Mouse (Mus musculus): ENCODE data around the gene Kcnh2.
"Not testable (repeated sequence)": the region's sequence is repeated elsewhere in the genome, so short reads cannot be mapped to it uniquely, and the experiment has no call there.

The Kcnh2 gene

DNA sequence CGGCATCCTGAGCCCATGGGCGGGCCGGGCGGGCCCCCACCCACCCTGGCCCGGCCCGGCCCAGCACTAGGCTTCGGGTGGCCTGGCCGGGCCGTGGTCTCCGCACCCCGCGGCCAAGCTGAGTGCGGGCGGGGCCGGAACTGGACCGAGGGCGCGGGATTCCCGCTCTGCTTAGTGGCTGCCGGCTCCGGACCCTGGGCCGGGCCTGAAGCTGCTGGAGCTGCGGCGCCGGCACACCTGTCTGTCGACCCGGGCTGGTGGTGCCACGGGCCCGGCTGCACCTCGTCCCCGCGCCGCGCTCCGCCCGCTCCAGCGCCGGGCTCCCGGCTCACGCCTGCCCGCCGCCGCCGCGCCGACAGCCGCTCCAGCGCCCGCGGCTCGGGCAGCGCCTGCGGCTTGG, at the start of gene Kcnh2:
Gene Kcnh2 (minus strand): TSS at position 327 of the 400 bp plus-strand sequence.
- no peak for DNase-seq (ENCODE audit: low spot score in 2 of 2)

DNA sequence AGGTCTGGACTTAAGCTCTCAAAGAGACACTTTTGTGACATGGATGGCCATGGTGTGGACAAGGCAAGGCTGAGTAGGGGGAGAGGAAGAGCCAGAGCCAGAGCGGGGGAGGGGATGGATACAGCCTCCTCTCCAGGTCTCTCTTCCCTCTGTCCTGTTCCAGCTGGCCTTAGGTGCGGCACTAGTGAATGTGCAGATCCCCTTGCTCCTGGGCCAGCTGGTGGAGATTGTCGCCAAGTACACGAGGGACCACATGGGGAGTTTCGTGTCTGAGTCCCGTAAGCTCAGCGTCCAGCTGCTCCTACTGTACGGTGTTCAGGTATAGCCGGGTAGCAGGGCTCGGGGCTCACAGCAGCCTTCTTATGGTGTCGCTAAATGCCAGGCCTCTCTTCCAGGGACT, 49.0 kb upstream of the Kcnh2 start:
- no peak for DNase-seq (ENCODE audit: low spot score in 2 of 2)

DNA sequence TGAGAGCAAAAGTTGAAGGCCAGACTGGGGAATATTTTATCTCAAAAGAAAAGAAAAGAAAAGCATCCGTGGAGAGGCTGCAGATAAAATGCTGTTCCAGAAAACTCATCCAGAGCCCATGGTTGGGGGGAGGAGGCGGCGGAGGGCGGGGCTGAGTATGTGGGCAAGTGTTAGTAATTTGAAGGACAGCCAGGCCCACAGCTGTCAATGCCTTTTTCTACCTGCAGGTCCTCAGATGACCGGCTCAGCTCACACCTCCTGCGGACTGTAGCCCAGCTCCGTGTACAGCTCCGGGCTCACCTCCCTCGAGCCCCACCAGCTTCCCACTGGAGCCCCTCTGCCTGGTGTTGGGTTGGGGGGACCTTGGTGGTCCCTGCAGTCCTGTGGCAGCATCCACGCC, 48.3 kb upstream of the Kcnh2 start:
- DNase-seq (ENCODE audit: low spot score in 2 of 2) = no peak

DNA sequence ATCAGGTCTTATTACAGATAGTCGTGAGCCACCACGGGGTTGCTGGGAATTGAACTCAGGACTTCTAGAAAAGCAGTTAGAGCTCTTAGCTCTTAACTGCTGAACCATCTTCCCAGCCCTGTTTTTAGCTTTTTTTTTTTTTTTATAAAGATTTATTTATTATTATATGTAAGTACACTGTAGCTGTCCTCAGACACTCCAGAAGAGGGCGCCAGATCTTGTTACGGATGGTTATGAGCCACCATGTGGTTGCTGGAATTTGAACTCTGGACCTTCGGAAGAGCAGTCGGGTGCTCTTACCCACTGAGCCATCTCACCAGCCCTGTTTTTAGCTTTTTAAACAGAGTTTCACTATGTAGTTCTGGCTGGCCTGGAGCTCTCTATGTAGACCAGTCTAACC, 44.9 kb upstream of the Kcnh2 start:
- DNase-seq (ENCODE audit: low spot score in 2 of 2) = not testable (repeated sequence)

DNA sequence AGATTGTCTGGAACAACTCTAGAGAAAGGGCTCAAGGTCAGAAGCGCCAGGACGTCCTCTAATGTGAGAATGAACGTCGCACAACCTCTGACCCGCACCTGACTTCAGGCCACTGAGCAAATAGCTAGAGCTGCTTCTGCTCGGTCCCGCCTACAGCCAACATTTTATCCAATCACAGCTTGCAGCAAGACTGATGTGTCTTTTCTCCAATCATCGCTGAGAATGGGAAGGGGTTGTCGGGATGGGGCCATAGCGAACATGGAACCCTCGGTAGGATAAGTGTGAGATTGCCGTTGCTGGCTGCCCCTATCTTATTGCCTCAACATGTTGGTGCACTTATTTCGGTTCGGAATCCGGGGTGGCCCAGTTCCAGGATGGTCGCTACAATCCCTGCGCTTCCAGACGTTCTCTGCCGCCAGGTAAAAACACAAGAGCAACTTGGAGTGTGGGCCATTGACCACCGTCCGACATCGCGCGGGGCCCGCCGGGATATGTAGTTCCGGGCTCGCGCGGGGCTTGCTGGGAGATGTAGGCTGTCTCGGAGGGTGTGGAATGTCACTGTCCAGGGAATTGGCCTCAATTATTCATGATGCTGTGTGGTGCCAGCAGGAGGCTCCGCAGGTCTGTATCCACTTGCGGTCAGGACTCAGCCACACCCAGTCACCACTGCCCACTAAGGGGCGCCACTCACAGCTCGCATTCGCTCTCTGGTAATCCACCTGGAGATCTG, 42.9 kb upstream of the Kcnh2 start:
- DNase-seq (ENCODE audit: low spot score in 2 of 2) = peak; percentile 95 to 98

DNA sequence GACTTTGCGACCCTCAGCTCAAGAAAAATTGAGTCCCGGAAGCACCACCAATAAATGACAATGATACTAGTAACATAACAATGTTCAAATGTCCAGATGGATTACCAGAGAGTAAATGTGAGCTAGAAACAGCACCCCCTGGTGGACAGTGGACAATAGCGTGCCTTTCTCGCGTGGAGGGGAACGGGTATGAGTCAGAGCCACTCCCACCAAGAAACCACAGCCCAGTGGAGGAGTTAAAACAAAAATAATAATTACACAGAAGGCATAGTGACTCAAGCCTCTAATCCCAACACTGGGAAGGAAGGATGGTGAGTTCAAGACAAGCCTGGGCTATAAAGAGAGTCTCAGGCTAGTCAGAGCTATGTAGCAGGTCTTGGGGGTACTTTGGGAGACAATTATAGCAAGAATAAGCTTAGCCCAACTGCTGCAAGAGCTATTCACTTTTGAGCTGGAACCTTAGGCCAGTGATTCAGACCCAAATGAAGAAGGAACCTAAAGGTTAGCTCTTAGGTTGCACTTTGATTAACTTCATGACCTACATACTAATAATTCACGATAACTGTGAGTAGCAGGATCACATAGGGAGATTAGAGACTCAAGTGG, 42.1 kb upstream of the Kcnh2 start, which contains the start of gene Abcb8:
Gene Abcb8 (plus strand): TSS at position 272 of the 606 bp plus-strand sequence.
- peak; percentile 85 to 90 for DNase-seq (ENCODE audit: low spot score in 2 of 2)

DNA sequence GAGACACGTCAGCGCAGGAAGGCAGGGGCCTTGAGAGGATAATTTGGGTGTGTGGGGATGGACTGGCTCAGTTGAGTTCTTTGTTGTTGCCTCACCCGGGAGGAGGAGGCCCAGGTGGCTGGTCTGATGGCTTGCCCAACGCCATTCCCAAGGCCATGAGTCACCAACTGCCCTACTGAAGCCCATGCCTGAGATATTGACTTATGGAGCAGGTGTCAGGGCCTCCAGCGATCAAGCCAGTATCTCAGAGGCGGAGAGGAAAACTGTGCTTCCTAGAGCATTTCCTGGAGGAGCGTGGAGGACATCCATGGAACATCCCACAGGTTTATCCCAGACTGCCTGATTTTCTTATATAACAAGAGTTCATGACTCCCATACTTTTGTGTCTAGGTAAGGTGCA, 41.3 kb upstream of the Kcnh2 start:
- no peak for DNase-seq (ENCODE audit: low spot score in 2 of 2)

DNA sequence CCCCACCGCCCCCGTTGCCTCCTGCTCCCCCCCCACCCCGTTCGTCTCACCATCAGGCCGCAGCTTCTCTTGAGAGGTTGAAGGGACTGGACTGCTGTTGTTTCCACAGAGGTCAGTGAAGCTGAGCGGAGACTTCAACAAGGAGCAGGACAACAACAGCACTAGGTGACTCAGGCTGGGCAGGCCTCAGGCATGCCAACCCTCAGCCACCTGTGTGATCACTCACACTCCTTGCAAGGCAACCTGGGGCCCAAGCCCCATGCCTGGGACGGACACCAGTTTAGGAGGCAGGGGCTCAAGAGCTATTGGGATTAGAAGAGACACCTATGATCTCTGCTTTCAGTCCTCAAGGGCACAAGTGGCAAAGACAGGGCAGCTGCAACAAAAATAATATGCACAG, 40.5 kb upstream of the Kcnh2 start, which contains the start of gene Atg9b:
Gene Atg9b (minus strand): TSS at position 280 of the 400 bp plus-strand sequence.
- DNase-seq (ENCODE audit: low spot score in 2 of 2) = no peak

DNA sequence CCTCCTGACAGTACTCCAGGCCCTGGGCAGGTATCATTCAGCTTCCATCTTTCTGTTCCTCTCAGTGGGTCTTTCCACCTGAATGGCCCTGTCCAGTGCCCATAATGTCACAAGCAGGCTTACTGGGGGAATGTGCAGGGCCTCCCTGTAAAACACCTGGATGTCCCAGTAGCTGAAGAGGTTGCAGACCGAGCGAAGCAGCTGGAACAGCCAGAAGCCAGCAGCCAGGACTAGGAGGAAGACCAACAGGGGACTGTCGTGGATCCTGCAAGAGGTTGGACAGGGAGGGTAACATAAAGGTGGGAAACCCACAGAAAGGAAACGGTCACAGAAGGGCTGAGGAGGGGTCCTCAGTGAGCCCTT, 38.2 kb upstream of the Kcnh2 start:
- DNase-seq (ENCODE audit: low spot score in 2 of 2) = no peak

DNA sequence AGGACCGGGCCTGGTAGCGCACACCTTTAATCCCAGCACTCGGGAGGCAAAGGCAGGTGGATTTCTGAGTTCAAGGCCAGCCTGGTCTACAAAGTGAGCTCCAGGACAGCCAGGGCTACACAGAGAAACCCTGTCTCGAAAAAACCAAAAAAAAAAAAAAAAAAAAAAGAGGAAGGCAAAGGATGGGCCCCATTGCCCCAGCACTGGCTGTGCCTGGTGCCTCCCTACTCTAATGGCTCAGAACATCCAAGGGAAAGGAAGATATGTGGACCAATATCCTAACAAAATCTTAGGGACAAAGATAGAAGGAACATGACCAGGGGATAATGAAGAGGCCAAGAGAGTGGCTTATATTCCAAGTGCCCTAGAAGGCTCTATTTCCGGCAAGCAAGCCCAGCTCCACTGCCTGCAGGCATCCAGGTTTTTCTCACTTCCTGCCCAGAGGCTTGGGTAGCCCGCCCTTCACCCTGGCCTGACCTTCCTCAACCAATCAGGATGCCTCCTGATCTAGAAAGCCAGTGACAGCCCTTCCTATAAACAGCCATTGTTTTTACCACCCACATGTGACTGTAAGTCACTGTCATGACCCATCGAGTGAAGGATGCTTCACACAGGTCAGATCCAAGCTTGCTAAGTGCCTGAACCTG, 37.7 kb upstream of the Kcnh2 start:
- DNase-seq (ENCODE audit: low spot score in 2 of 2) = no peak

DNA sequence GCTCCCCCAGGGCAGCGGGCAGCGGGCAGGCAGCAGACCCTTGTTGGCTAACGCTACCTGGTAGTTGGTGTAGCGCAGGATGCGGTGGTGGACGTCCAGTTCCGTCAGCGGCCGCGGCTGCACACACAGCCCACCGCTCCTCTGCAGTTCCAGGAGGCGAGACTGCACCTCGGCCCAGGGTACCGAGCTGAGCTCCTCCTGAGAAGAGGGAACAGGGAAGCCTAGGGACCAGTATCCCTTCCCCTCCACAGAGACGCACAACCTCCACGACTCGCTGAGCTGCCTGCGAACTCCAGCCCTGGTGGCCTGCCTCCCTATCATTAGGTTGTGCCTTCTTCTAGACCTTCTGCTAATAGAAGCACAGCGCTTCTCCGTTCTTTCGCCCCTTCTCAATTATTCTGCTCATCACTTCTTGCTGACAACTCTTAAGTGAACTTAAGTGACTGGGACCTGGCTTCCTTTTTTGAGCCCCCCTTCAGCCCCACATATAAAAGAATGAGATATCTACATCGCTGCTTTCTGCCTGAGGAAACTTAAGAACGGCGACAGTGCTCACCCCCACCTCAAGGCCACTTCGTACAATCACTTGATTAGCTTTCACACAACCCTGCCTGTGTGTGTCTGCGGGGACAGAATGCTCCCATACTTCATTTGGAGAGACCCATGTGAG, 37.0 kb upstream of the Kcnh2 start:
- DNase-seq (ENCODE audit: low spot score in 2 of 2) = no peak

DNA sequence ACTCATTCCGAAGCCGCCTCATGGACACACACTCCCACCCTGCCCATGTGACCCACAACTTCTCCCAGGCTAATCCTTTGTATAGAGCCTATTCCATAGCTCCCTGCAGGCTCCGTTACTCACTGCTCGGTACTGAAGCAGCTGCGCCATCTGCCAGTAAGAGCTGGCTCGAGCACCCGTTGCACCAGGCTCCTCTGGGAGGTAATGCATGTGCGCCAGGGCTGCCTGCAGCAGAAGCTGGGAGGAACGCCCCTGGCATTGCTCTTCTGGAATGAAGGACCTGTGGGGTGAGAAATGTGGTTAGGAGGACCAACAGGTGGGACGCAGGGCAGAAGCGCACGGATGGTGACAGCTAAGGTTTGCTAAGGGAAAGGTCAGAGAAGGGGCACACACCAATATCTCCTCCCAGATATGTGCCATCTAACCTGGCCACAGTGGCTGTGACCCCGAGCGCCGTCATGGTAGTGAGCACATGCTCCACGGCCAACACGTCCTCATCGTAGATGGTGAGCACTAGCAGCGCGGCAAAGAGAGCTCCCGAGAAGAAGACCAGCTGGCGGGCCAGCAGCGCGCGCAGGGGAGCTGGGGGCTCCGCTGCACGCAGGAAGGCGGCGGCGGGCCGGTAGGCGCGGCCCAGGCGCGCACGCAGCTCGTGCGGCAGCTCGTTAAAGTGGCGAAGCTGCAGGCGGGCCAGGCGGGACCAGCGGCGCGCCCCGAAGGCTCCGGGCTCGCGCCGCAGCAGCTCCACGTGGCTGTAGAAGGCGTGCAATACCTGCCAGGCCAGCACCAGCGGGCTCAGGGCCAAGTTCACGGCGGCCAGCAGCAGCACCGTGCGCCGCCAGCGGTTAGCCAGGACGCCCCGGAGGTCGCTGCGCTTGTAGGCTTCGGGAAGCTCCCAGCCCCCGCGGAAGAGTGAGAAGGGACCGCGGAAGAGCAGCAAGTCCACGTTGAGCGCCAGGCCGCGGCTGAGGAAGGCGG, 36.1 kb upstream of the Kcnh2 start:
- peak; percentile 58 to 77 for DNase-seq (ENCODE audit: low spot score in 2 of 2)

DNA sequence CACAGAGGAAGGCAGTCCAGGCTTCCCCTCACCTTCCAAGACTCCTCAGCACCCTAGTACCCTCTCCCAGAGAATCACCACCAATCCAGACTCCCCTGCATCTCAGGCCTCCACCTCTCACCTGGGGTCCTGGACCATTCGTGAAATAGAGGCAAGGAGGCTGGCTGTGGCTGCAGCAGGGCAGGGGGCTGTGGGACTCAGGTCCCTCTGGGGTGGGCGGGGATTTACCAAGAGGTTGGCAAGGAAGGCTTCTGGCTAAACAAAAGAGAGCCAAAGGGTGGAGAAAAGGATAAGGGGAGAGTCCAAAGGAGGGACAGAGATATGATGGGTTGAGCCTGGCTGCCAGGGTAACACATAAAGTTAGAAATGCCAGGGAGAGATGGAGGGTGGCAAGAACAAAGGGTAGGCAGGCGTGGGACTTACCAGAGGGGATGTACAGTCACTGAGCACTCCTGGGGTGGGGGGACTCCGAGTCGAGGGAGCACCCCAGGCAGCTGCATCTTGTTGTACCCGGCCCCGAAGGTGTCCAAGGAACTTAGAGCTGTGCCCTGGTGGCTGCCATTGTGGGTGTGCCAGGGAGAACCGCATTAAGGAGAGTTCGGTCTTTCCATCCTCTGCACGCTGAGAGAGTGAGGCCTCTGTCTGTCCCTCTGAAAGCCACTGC, 34.6 kb upstream of the Kcnh2 start:
- no peak for DNase-seq (ENCODE audit: low spot score in 2 of 2)

DNA sequence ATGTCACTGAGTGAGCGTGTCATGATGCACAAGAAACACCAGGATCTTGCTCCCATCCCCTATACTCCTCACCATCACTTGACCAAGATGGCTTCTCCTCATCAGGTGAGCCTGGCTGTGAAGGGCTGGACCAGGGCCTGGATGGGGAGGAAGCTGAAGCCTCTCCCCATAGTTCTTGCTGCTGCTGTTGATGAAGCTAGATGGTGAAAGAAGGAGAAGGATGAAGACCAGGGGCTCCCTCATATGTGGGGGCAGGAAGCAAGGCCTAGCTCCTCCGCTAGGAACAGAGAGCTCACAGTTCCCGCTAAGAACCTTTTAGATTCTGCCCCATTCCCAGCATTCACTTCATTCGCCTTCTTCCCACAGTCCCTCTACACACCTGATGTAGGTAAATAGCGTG, 34.0 kb upstream of the Kcnh2 start:
- no peak for DNase-seq (ENCODE audit: low spot score in 2 of 2)

DNA sequence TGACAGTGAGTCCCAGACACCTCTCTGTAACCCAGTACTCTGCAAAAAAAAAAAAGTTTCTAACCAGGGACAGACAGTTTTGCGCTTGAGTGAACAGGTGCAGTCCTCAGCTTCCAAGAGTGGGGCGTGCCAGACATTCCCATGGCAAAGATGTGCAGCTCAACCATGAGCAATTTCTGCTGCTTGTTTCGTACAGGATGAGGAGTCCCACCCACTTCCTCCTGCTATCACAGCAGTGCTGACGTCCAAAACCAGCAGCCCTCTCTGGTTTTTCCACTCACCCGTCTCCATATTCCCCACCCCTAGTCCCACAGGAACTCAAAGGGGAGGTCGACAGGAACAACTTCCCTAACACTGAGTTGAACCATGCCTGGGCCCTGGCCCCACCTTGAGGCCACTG, 33.0 kb upstream of the Kcnh2 start:
- peak; percentile 38 to 52 for DNase-seq (ENCODE audit: low spot score in 2 of 2)

DNA sequence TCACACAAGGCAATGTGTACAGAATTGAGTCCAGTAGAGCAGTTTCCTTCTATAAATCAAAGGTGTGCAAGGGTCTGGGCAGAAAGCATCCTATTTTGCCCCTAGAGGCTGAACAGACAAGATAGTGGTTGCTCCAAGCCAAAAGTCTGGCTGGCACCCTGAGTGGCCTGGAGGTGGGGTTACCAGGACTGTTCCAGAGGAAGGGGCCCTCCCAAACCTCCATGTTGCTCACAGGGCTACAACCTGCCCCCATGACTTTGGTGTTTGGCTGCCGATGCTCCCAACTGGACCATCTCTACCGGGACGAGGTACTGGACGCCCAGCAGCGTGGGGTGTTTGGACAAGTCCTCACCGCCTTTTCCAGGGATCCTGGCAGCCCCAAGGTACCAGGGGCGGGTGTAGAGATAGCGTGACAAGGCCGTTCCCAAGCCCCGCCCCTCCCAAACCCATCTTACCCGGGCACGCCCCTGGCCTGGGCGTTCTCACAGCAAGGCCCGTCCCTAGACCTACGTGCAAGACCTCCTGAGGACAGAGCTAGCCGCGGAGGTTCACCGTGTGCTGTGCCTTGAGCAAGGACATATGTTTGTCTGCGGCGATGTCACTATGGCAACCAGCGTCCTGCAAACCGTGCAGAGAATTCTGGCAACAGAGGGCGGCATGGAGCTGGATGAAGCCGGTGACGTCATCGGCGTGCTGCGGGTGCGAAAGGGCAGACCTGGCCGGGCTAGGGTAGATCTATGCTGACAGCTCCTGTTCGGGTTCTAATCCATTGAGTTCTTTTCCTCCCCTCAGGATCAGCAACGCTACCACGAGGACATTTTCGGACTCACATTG, 31.8 kb upstream of the Kcnh2 start:
- peak; percentile 92 to 95 for DNase-seq (ENCODE audit: low spot score in 2 of 2)

DNA sequence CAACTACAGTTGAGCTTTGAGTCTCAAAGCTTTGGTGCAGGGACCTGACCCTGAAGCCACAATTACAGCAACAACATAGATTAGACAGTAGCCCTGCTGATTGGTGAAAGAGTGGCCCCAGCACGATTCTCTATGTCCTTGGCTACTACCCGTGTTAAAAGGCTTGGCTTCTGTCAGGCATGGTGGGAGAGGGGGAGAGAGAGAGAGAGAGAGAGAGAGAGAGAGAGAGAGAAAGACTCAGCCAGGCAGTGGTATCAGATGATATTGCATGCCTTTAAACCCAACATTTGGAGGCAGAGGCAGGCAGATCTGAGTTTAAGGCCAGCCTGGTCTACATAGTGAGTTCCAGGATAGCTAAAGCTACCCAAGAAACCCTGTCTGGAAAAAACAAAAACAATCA, 30.6 kb upstream of the Kcnh2 start:
- no peak for DNase-seq (ENCODE audit: low spot score in 2 of 2)

DNA sequence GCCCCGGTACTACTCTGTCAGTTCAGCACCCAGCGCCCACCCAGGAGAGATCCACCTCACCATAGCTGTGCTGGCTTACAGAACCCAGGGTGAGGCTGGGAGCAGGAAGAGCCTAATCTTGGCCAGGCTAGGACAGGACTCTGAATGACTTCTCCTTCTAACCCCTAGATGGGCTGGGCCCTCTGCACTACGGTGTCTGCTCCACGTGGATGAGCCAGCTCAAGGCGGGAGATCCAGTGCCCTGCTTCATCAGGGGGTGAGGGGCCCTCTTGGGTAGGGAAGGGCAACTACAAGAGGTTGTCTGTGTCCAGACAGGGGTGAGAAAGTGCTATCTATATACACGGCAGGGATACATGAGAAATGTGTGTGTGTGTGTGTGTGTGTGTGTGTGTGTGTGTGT, 30.1 kb upstream of the Kcnh2 start:
- DNase-seq (ENCODE audit: low spot score in 2 of 2) = no peak

DNA sequence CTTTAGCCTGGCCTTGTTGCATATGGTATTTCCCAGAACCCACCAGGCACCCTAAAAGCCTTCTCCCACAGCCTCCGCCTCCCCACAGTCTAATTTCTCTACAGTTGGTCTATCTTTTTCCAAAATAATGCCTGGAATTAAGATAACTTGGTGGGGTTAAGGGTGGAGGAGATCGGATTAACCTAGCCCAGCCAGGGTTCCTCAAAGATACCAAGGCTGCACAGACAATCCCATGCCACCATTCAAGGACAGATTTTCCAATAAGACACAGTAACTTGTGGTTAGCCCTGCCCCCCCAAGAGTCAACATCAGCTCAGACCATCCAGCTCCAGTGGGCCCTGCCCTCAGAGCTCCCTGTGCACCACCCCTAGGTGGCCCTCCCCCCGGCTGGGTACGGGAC, 29.1 kb upstream of the Kcnh2 start:
- DNase-seq (ENCODE audit: low spot score in 2 of 2) = no peak

DNA sequence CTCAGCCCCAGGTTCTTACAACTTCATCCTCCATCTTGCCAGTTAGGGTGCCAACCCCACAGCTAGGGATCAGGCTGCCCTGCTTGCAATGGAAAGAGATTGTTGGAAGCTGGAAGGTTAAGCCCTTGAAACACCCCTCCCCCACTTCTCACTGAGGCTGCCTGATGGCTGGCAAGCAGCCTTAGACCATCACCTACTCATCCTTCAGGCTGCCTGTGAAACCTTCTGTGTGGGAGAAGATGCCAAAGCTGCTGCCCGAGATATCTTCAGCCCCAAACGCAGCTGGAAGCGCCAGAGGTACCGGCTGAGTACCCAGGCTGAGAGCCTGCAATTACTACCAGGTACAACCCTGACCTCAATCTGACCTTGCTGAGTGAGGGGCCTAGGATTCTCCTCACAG, 28.1 kb upstream of the Kcnh2 start:
- peak in 1 of 2 experiments; percentile 35 for DNase-seq (ENCODE audit: low spot score in 2 of 2)

All from frontal cortex, postnatal 36 days (tissue).